Mouse (Mus musculus) heart, embryonic 15.5 days (tissue): Measurements from ENCODE around the gene Uhmk1. TPM values are rescaled to one million over a fixed set of nuclear protein-coding genes. Genes with fewer than 3 reads are reported as not detected.
"Not testable (repeated sequence)": the region's sequence is repeated elsewhere in the genome, so short reads cannot be mapped to it uniquely, and the experiment has no call there.

ENCODE experiments used
- ATAC-seq: fragments of 200-750 bp; cut with Nextera tagmentation; replicated peaks from 2 replicates; pipeline ENCODE4 v1.8.0; 2017; ENCODE audit warnings: low read depth, moderate TSS enrichment; ENCODE audit not compliant: insufficient number of reproducible peaks, insufficient read depth, low FRiP score
- H3K27ac ChIP-seq: fragments of 300-500 bp; sonication (generic); 2 replicates; pipeline ENCODE4 v1.5.1; 2015; ENCODE audit warnings: mild to moderate bottlenecking, inconsistent platforms
- H3K27me3 ChIP-seq: fragments of 300-500 bp; sonication (generic); 2 replicates; pipeline ENCODE4 v1.6.1; 2015; ENCODE audit warnings: inconsistent platforms
- H3K36me3 ChIP-seq: fragments of 300-500 bp; sonication (generic); 2 replicates; pipeline ENCODE4 v1.6.1; 2015; ENCODE audit warnings: mild to moderate bottlenecking, inconsistent platforms
- H3K4me1 ChIP-seq: fragments of 300-500 bp; sonication (generic); replicated peaks from 2 replicates; pipeline ENCODE4 v1.6.1; 2015; ENCODE audit warnings: inconsistent platforms
- H3K4me2 ChIP-seq: fragments of 300-500 bp; sonication (generic); 2 replicates; pipeline ENCODE4 v1.6.1; 2015; ENCODE audit warnings: inconsistent platforms, mild to moderate bottlenecking, moderate library complexity
- H3K4me3 ChIP-seq: fragments of 300-500 bp; sonication (generic); 2 replicates; pipeline ENCODE4 v1.5.1; 2015; ENCODE audit warnings: mild to moderate bottlenecking, inconsistent platforms
- H3K9ac ChIP-seq: fragments of 300-500 bp; sonication (generic); 2 replicates; pipeline ENCODE4 v1.6.1; 2015; ENCODE audit warnings: mild to moderate bottlenecking, inconsistent platforms
- H3K9me3 ChIP-seq: fragments of 300-500 bp; sonication (generic); replicated peaks from 2 replicates; pipeline ENCODE4 v1.6.1; 2016; ENCODE audit warnings: inconsistent platforms
- WGBS: fragments of 180-500 bp; shearing (Covaris S2); methylation state at CpG from one replicate; pipeline ENCODE4 v1.1.7; 2015; ENCODE audit warnings: mixed read lengths; 5-methylcytosine and 5-hydroxymethylcytosine counted together
- polyA plus RNA-seq: library from polyadenylated mRNA; unstranded; fragments of >200 nt; fragmentation: Nextera tagmentation; extraction: Ambion mirVana; gene quantifications from 2 replicates; pipeline ENCODE4 v1.2.1, GENCODE M21; 2015

Gene Uhmk1
- 4.6 and 6.1 TPM in 2 replicates for polyA plus RNA-seq

- H3K4me1 ChIP-seq: peaks cover 7% of the 10 kb centered on the region
- H3K9me3 ChIP-seq: no peaks in the 10 kb centered on the region
- peaks cover 10% of the 10 kb centered on the region; the same call in 1 of the 2 replicates for H3K27me3 ChIP-seq
- under 1% methylated on average over 70 of the region's 70 CpGs for WGBS
- peak within 1 kb of the TSS; percentile 86 for H3K27ac ChIP-seq
- peak within 1 kb of the TSS; percentile 75 for H3K4me2 ChIP-seq
- peak within 1 kb of the TSS; percentile 72 for H3K4me3 ChIP-seq
- ATAC-seq: peak; percentile 97
- peaks cover 15% of the 10 kb centered on the region for H3K36me3 ChIP-seq
- peak within 1 kb of the TSS; percentile 83 for H3K9ac ChIP-seq
These were observed at the start of gene Uhmk1 for GRCm38 (mm10) chr1:170214757-170215522. TSS of gene Uhmk1 (minus strand) at chr1:170215397.

GRCm38 (mm10) chr1:170255560-170255910 lies 40.3 kb upstream of the Uhmk1 start:
- peak; percentile 93 for ATAC-seq
- H3K36me3 ChIP-seq: no peaks in the 10 kb centered on the region
- peak overlapping the region; percentile 54; the same call in 1 of the 2 replicates for H3K27ac ChIP-seq
- H3K9ac ChIP-seq: peak overlapping the region; percentile 79
- whole genome bisulfite sequencing: 2% methylated on average over 32 of the region's 32 CpGs
- H3K4me3 ChIP-seq: peak overlapping the region; percentile 75
- peak overlapping the region; percentile 67 for H3K4me2 ChIP-seq
- H3K9me3 ChIP-seq: no peaks in the 10 kb centered on the region
- peaks cover 3% of the 10 kb centered on the region; the same call in 1 of the 2 replicates for H3K27me3 ChIP-seq
- peaks cover 4% of the 10 kb centered on the region; the same call in 1 of the 2 replicates for H3K4me1 ChIP-seq

- Histone ChIP-seq H3K9ac (peak overlapping the region; percentile 79), H3K4me1 (peaks cover 4% of the 10 kb centered on the region; the same call in 1 of the 2 replicates), H3K27me3 (peaks cover 3% of the 10 kb centered on the region; the same call in 1 of the 2 replicates), H3K36me3 (no peaks in the 10 kb centered on the region), H3K4me2 (peak overlapping the region; percentile 67), H3K9me3 (no peaks in the 10 kb centered on the region), H3K4me3 (peak overlapping the region; percentile 75), H3K27ac (peak overlapping the region; percentile 54; the same call in 1 of the 2 replicates)
- WGBS: 27% methylated on average over 30 of the region's 30 CpGs
- ATAC-seq: 0 out of 2 replicates have a peak, but pooled peaks have one; percentile 14
These were observed 39.8 kb upstream of the Uhmk1 start for GRCm38 (mm10) chr1:170254893-170255559.

- Histone ChIP-seq H3K4me3 (no peak overlapping the region), H3K27ac (no peak overlapping the region), H3K9me3 (no peaks in the 10 kb centered on the region), H3K27me3 (no peaks in the 10 kb centered on the region), H3K36me3 (no peaks in the 10 kb centered on the region), H3K4me1 (no peaks in the 10 kb centered on the region), H3K9ac (no peak overlapping the region), H3K4me2 (no peak overlapping the region)
- WGBS: 84% methylated on average over 3 of the region's 3 CpGs
- no peak for ATAC-seq
These were observed 29.8 kb upstream of the Uhmk1 start for GRCm38 (mm10) chr1:170245016-170245415.

GRCm38 (mm10) chr1:170232688-170233087 lies 17.5 kb upstream of the Uhmk1 start, which contains the start of gene Sh2d1b2:
TSS of gene Sh2d1b2 (plus strand) at chr1:170232749.
- not testable (repeated sequence) for H3K4me2 ChIP-seq, H3K4me1 ChIP-seq, ATAC-seq, H3K4me3 ChIP-seq, H3K27ac ChIP-seq, H3K9ac ChIP-seq, H3K27me3 ChIP-seq, H3K9me3 ChIP-seq, H3K36me3 ChIP-seq
- 52% methylated on average over 6 of the region's 6 CpGs for WGBS

GRCm38 (mm10) chr1:170223276-170223675 lies 8.1 kb upstream of the Uhmk1 start:
- Histone ChIP-seq H3K4me2 (no peak overlapping the region), H3K27me3 (peaks cover 4% of the 10 kb centered on the region), H3K27ac (no peak overlapping the region), H3K4me1 (no peaks in the 10 kb centered on the region), H3K4me3 (no peak overlapping the region), H3K9ac (no peak overlapping the region), H3K9me3 (no peaks in the 10 kb centered on the region), H3K36me3 (no peaks in the 10 kb centered on the region)
- ATAC-seq: no peak
- 69% methylated on average over 2 of the region's 2 CpGs for WGBS

GRCm38 (mm10) chr1:170220351-170220750 lies 5.2 kb upstream of the Uhmk1 start:
- H3K9me3 ChIP-seq: no peaks in the 10 kb centered on the region
- H3K36me3 ChIP-seq: no peaks in the 10 kb centered on the region
- no peak overlapping the region for H3K4me2 ChIP-seq
- no peak for ATAC-seq
- no peaks in the 10 kb centered on the region for H3K4me1 ChIP-seq
- H3K27ac ChIP-seq: no peak overlapping the region
- H3K27me3 ChIP-seq: peaks cover 14% of the 10 kb centered on the region
- H3K4me3 ChIP-seq: no peak overlapping the region
- H3K9ac ChIP-seq: no peak overlapping the region

- H3K27ac ChIP-seq: no peak overlapping the region
- ATAC-seq: no peak
- no peaks in the 10 kb centered on the region for H3K9me3 ChIP-seq
- no peak overlapping the region for H3K9ac ChIP-seq
- H3K4me3 ChIP-seq: no peak overlapping the region
- no peaks in the 10 kb centered on the region for H3K36me3 ChIP-seq
- peaks cover 14% of the 10 kb centered on the region for H3K27me3 ChIP-seq
- peaks cover 6% of the 10 kb centered on the region for H3K4me1 ChIP-seq
- H3K4me2 ChIP-seq: no peak overlapping the region
- WGBS: 76% methylated on average over 6 of the region's 6 CpGs
These were observed 3.1 kb upstream of the Uhmk1 start for GRCm38 (mm10) chr1:170218091-170218884.

GRCm38 (mm10) chr1:170215590-170215989 lies 393 bp upstream of the Uhmk1 start:
- peak overlapping the region; percentile 86; the same call in 1 of the 2 replicates for H3K27ac ChIP-seq
- peak overlapping the region; percentile 75 for H3K4me2 ChIP-seq
- peak overlapping the region; percentile 72 for H3K4me3 ChIP-seq
- H3K9ac ChIP-seq: 0 out of 2 replicates have a peak overlapping the region, but pooled peaks have one; percentile 83
- peaks cover 7% of the 10 kb centered on the region for H3K4me1 ChIP-seq
- peaks cover 10% of the 10 kb centered on the region for H3K36me3 ChIP-seq
- ATAC-seq: no peak
- H3K9me3 ChIP-seq: no peaks in the 10 kb centered on the region
- 67% methylated on average over 3 of the region's 3 CpGs for WGBS
- peaks cover 10% of the 10 kb centered on the region; the same call in 1 of the 2 replicates for H3K27me3 ChIP-seq

- 20% methylated on average over 7 of the region's 7 CpGs for WGBS
- Histone ChIP-seq H3K9ac (peak overlapping the region; percentile 83), H3K27ac (peak overlapping the region; percentile 86), H3K36me3 (peaks cover 20% of the 10 kb centered on the region), H3K27me3 (peaks cover 10% of the 10 kb centered on the region; the same call in 1 of the 2 replicates), H3K4me3 (peak overlapping the region; percentile 72), H3K9me3 (no peaks in the 10 kb centered on the region), H3K4me2 (peak overlapping the region; percentile 75), H3K4me1 (peaks cover 7% of the 10 kb centered on the region)
- ATAC-seq: no peak
These were observed 827 bp downstream of the Uhmk1 start for GRCm38 (mm10) chr1:170214383-170214756.
